Mouse (Mus musculus): ENCODE results near the gene Tmem219. TPM values are rescaled to one million over a fixed set of nuclear protein-coding genes. Genes with fewer than 3 reads are reported as not detected.
"Not testable (repeated sequence)": the region's sequence is repeated elsewhere in the genome, so short reads cannot be mapped to it uniquely, and the experiment has no call there.

The Tmem219 gene
- polyA plus RNA-seq, 1 experiment from 2014 or later, result 18.7 TPM

DNA sequence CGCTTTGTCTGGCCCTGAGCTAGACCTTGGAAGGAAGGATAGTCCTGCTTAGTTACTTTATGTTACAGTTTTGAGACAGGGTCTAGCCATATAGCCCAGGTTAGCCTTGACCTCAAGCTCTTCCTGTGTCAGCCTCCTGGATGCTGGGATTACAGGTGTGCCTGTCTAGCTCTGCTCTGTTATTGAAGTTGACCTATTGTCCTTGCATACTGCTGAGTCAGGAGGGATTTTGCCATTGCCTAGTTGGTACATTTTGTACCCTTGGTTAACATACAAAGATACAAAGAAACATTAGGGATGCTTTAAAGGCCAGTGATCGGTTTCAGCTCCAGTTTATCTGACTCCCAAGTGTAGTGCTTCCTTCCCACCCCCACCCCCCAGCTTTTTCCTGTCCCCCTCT, 9.9 kb upstream of the Tmem219 start:
- no peak overlapping the region for H3K9ac ChIP-seq (ENCODE audit: low read depth, low read length)
- H3K4me3 ChIP-seq (ENCODE audit: low read depth, low read length), result no peak overlapping the region
- H3K36me3 ChIP-seq (ENCODE audit: control insufficient read depth, insufficient read depth), result peaks cover 4% of the 10 kb centered on the region; the same call in 1 of the 2 replicates
- H3K4me2 ChIP-seq (ENCODE audit: low read depth, low read length), result no peak overlapping the region
- 73% methylated on average over 2 of the region's 2 CpGs for WGBS (ENCODE audit: insufficient replicate concordance)
- ATAC-seq (ENCODE audit: low read depth), result no peak
- peaks cover 17% of the 10 kb centered on the region for H3K4me1 ChIP-seq (ENCODE audit: control insufficient read depth, low read depth, low read length)
- no peaks in the 10 kb centered on the region for H3K9me3 ChIP-seq (replicated peaks; ENCODE audit: control insufficient read depth, low read length)
- no peaks in the 10 kb centered on the region for H3K27me3 ChIP-seq (ENCODE audit: control insufficient read depth, insufficient read depth, low read depth, low read length)
- no peak overlapping the region for H3K27ac ChIP-seq (ENCODE audit: low read length)

DNA sequence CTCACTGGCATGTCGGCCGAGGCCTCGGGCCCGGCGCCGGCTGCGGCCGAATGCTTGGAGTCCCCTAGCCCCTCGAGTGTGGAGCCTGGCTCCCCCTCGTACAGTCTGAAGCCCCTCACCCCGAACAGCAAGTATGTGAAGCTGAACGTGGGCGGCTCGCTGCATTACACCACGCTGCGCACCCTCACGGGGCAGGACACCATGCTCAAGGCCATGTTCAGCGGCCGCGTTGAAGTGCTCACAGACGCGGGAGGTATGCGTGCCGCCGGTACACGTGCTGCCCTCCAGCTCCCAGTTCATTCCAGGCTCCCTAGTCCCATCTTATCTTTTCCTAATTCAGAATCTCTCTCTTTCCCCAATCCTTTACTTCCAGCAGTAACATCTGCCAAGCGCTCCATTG, 6.3 kb upstream of the Tmem219 start:
- Histone ChIP-seq H3K27ac (ENCODE audit: low read length) (peak overlapping the region; percentile 51; the same call in 1 of the 2 replicates), H3K27me3 (ENCODE audit: control insufficient read depth, insufficient read depth, low read depth, low read length) (no peaks in the 10 kb centered on the region), H3K4me2 (ENCODE audit: low read depth, low read length) (peak overlapping the region; percentile 100), H3K9ac (ENCODE audit: low read depth, low read length) (peak overlapping the region; percentile 91), H3K4me1 (ENCODE audit: control insufficient read depth, low read depth, low read length) (peaks cover 29% of the 10 kb centered on the region), H3K9me3 (replicated peaks; ENCODE audit: control insufficient read depth, low read length) (no peaks in the 10 kb centered on the region), H3K36me3 (ENCODE audit: control insufficient read depth, insufficient read depth) (no peaks in the 10 kb centered on the region), H3K4me3 (ENCODE audit: low read depth, low read length) (peak overlapping the region; percentile 87)
- peak; percentile 42 for ATAC-seq (ENCODE audit: low read depth)
- WGBS (ENCODE audit: insufficient replicate concordance), result under 1% methylated on average over 27 of the region's 27 CpGs

DNA sequence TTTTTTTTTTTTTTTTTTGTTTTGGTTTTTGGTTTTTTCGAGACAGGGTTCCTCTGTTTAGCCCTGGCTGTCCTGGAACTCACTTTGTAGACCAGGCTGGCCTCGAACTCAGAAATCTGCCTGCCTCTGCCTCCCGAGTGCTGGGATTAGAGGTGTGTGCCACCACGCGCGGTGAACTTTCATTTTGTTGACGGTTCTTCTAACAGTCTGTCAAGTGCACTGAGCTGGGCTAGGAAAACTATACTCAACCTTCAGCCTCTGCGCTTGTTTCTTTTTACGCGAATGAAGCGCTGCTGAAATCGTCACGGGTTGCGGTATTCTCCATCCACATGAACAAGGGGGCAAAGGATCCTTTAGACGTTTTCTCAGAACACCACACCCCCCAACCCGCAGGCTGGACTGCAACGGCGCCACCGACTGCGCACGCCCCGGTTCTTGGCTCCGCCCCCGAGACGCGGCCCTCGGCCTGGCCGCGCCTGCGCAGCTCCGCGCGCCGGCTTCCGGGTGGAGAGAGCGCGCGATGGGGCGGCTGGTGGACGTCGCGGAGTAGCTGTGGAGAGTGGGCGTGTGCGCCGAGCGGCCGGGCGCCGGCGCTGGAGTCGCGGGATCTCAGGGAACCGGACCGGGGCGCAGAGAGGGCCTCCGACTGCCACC, 5.8 kb upstream of the Tmem219 start, which contains the start of gene Kctd13:
Gene Kctd13 (plus strand): TSS at position 496 of the 654 bp plus-strand sequence.
- H3K9ac ChIP-seq (ENCODE audit: low read depth, low read length), result peak within 1 kb of the TSS; percentile 91
- peaks cover 34% of the 10 kb centered on the region for H3K4me1 ChIP-seq (ENCODE audit: control insufficient read depth, low read depth, low read length)

DNA sequence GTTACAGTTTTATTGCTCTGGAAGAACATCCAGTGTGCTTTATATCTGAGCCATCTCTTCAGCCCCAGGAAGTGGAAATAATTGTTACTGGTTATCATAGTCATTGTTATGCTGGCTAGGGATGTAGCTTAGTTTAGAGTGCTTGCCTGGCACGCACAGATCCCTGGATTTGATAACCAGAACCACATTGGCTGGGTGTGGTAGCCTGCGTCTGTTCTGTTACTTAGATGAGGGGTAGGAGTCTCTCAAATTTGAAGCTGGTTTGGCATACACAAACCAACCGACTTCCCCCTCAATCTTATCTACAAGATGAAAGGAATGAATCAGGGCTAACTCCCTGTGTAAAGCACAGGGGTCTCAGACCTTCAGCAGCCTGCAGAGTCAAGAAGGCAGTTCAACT, 3.6 kb upstream of the Tmem219 start:
- Histone ChIP-seq H3K27ac (ENCODE audit: low read length) (0 out of 2 replicates have a peak overlapping the region, but pooled peaks have one; percentile 22), H3K9ac (ENCODE audit: low read depth, low read length) (no peak overlapping the region), H3K36me3 (ENCODE audit: control insufficient read depth, insufficient read depth) (no peaks in the 10 kb centered on the region), H3K4me3 (ENCODE audit: low read depth, low read length) (no peak overlapping the region), H3K9me3 (replicated peaks; ENCODE audit: control insufficient read depth, low read length) (no peaks in the 10 kb centered on the region), H3K4me1 (ENCODE audit: control insufficient read depth, low read depth, low read length) (peaks cover 34% of the 10 kb centered on the region), H3K4me2 (ENCODE audit: low read depth, low read length) (no peak overlapping the region), H3K27me3 (ENCODE audit: control insufficient read depth, insufficient read depth, low read depth, low read length) (no peaks in the 10 kb centered on the region)
- 14% methylated on average over 3 of the region's 3 CpGs for WGBS (ENCODE audit: insufficient replicate concordance)
- ATAC-seq (ENCODE audit: low read depth), result no peak

More for the DNA sequence above, 5.8 kb upstream of the Tmem219 start, which contains the start of gene Kctd13:
- 1% methylated on average over 55 of the region's 56 CpGs for WGBS (ENCODE audit: insufficient replicate concordance)
- Histone ChIP-seq H3K4me2 (ENCODE audit: low read depth, low read length) (peak within 1 kb of the TSS; percentile 100), H3K36me3 (ENCODE audit: control insufficient read depth, insufficient read depth) (no peaks in the 10 kb centered on the region), H3K27ac (ENCODE audit: low read length) (peak within 1 kb of the TSS; percentile 75), H3K9me3 (replicated peaks; ENCODE audit: control insufficient read depth, low read length) (no peaks in the 10 kb centered on the region), H3K27me3 (ENCODE audit: control insufficient read depth, insufficient read depth, low read depth, low read length) (no peaks in the 10 kb centered on the region), H3K4me3 (ENCODE audit: low read depth, low read length) (peak within 1 kb of the TSS; percentile 87)
- ATAC-seq (ENCODE audit: low read depth), result peak; percentile 97

- no peak overlapping the region for H3K27ac ChIP-seq (ENCODE audit: low read length)
- no peak overlapping the region for H3K9ac ChIP-seq (ENCODE audit: low read depth, low read length)
- no peak for ATAC-seq (ENCODE audit: low read depth)
- no peak overlapping the region for H3K4me3 ChIP-seq (ENCODE audit: low read depth, low read length)
- no peaks in the 10 kb centered on the region for H3K36me3 ChIP-seq (ENCODE audit: control insufficient read depth, insufficient read depth)
- H3K9me3 ChIP-seq (replicated peaks; ENCODE audit: control insufficient read depth, low read length), result no peaks in the 10 kb centered on the region
- H3K27me3 ChIP-seq (ENCODE audit: control insufficient read depth, insufficient read depth, low read depth, low read length), result no peaks in the 10 kb centered on the region
- no peak overlapping the region for H3K4me2 ChIP-seq (ENCODE audit: low read depth, low read length)
- peaks cover 23% of the 10 kb centered on the region for H3K4me1 ChIP-seq (ENCODE audit: control insufficient read depth, low read depth, low read length)
- WGBS (ENCODE audit: insufficient replicate concordance), result 58% methylated on average over 5 of the region's 5 CpGs
Observed at GRCm38 (mm10) chr7:126923999-126924398, 1.3 kb upstream of the Tmem219 start.

DNA sequence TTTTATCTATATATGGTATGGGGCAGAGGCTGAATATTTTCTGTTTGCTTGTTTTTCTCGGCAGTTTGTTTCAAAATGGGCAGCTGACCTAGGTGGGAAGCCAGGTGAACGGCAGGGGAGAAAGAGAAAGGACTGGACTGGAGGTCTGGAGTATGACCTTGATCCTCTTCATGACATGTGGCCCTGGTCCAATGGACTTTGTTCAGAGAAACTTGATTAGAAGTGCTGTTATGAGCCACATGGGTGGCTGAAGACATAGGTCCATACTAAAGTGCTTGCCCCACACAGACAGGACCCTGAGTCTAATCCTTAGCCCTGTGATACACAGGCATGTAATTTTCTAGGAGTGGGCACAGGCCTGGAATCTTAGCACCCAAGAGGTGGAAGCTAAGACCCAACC, 1.2 kb downstream of the Tmem219 start:
- Histone ChIP-seq H3K27me3 (ENCODE audit: control insufficient read depth, insufficient read depth, low read depth, low read length) (no peaks in the 10 kb centered on the region), H3K4me3 (ENCODE audit: low read depth, low read length) (no peak overlapping the region), H3K4me2 (ENCODE audit: low read depth, low read length) (no peak overlapping the region), H3K9me3 (replicated peaks; ENCODE audit: control insufficient read depth, low read length) (no peaks in the 10 kb centered on the region), H3K36me3 (ENCODE audit: control insufficient read depth, insufficient read depth) (no peaks in the 10 kb centered on the region), H3K9ac (ENCODE audit: low read depth, low read length) (no peak overlapping the region), H3K4me1 (ENCODE audit: control insufficient read depth, low read depth, low read length) (peaks cover 10% of the 10 kb centered on the region), H3K27ac (ENCODE audit: low read length) (no peak overlapping the region)
- ATAC-seq (ENCODE audit: low read depth), result no peak
- 47% methylated on average over 2 of the region's 2 CpGs for WGBS (ENCODE audit: insufficient replicate concordance)

DNA sequence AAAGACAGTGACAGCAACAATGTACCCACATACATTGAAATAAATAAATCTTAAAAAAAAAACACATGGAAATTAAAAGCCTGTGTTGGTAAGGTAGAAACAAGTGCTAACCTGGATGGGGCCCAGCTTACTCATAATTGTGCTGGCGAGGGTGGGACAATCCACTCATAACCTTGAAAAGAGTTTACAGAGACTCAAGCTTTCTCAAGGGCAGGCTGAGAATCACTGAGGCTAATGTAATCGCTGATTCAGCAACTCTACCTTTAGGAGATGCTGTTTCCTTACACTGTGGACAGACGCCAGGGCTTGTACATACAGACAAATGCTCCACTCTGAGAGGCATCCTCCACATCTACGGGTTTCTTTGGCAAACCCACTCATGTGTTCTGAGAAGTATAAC, 2.7 kb downstream of the Tmem219 start:
- Histone ChIP-seq H3K27ac (ENCODE audit: low read length) (no peak overlapping the region), H3K4me1 (ENCODE audit: control insufficient read depth, low read depth, low read length) (peaks cover 5% of the 10 kb centered on the region), H3K9ac (ENCODE audit: low read depth, low read length) (no peak overlapping the region), H3K4me3 (ENCODE audit: low read depth, low read length) (no peak overlapping the region), H3K27me3 (ENCODE audit: control insufficient read depth, insufficient read depth, low read depth, low read length) (no peaks in the 10 kb centered on the region), H3K4me2 (ENCODE audit: low read depth, low read length) (no peak overlapping the region), H3K36me3 (ENCODE audit: control insufficient read depth, insufficient read depth) (no peaks in the 10 kb centered on the region), H3K9me3 (replicated peaks; ENCODE audit: control insufficient read depth, low read length) (no peaks in the 10 kb centered on the region)
- 68% methylated on average over 4 of the region's 4 CpGs for WGBS (ENCODE audit: insufficient replicate concordance)
- no peak for ATAC-seq (ENCODE audit: low read depth)

DNA sequence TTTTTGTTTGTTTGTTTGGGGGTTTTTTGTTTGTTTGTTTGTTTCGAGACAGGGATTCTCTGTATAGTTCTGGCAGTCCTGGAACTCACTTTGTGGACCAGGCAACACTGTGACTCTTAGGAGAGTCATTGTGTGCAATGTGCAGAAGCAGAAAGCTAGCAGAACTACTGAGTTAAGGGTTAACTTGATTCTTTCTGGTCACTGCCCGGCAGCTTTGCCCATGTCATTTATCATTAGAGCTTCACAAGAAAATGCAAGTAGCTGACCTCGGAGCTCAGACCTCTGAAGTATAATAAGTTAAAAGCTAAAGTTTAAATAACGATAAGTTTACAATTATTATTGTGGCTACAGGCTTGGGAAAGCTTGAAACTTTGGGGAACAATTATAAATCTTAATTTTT, 4.4 kb downstream of the Tmem219 start:
- WGBS (ENCODE audit: insufficient replicate concordance), result 36% methylated on average over 4 of the region's 4 CpGs

GRCm38 (mm10) chr7:126914844-126915243, 7.9 kb downstream of the Tmem219 start:
- Histone ChIP-seq H3K4me2 (ENCODE audit: low read depth, low read length) (no peak overlapping the region), H3K36me3 (ENCODE audit: control insufficient read depth, insufficient read depth) (no peaks in the 10 kb centered on the region), H3K27ac (ENCODE audit: low read length) (no peak overlapping the region), H3K9ac (ENCODE audit: low read depth, low read length) (no peak overlapping the region), H3K27me3 (ENCODE audit: control insufficient read depth, insufficient read depth, low read depth, low read length) (no peaks in the 10 kb centered on the region), H3K9me3 (replicated peaks; ENCODE audit: control insufficient read depth, low read length) (no peaks in the 10 kb centered on the region), H3K4me3 (ENCODE audit: low read depth, low read length) (no peak overlapping the region), H3K4me1 (ENCODE audit: control insufficient read depth, low read depth, low read length) (no peaks in the 10 kb centered on the region)
- no peak for ATAC-seq (ENCODE audit: low read depth)
- 63% methylated on average over 3 of the region's 3 CpGs for WGBS (ENCODE audit: insufficient replicate concordance)

More for the DNA sequence above, 4.4 kb downstream of the Tmem219 start:
- not testable (repeated sequence) for H3K4me2 ChIP-seq (ENCODE audit: low read depth, low read length); ATAC-seq (ENCODE audit: low read depth); H3K36me3 ChIP-seq (ENCODE audit: control insufficient read depth, insufficient read depth); H3K4me1 ChIP-seq (ENCODE audit: control insufficient read depth, low read depth, low read length); H3K4me3 ChIP-seq (ENCODE audit: low read depth, low read length); H3K27ac ChIP-seq (ENCODE audit: low read length); H3K9ac ChIP-seq (ENCODE audit: low read depth, low read length); H3K9me3 ChIP-seq (replicated peaks; ENCODE audit: control insufficient read depth, low read length); H3K27me3 ChIP-seq (ENCODE audit: control insufficient read depth, insufficient read depth, low read depth, low read length)

All from liver, embryonic 16.5 days (tissue).